Mouse (Mus musculus) stomach, embryonic 14.5 days (tissue): Measurements from ENCODE around the gene Sult5a1. TPM values are rescaled to one million over a fixed set of nuclear protein-coding genes. Genes with fewer than 3 reads are reported as not detected.

Experiments used
- ATAC-seq: fragments of 200-750 bp; cut with Nextera tagmentation; 2 replicates; pipeline ENCODE4 v1.8.0; 2017; ENCODE audit warnings: low read depth, moderate TSS enrichment; ENCODE audit not compliant: insufficient number of reproducible peaks, insufficient read depth, low FRiP score
- H3K27ac ChIP-seq: fragments of 300-500 bp; sonication (generic); 2 replicates; pipeline ENCODE4 v1.5.1; 2014; ENCODE audit warnings: mild to moderate bottlenecking, low read length, moderate library complexity, mixed read lengths
- H3K27me3 ChIP-seq: fragments of 300-500 bp; sonication (generic); 2 replicates; pipeline ENCODE4 v1.6.1; 2014; ENCODE audit warnings: low read length, control low read depth, mixed read lengths; ENCODE audit not compliant: control insufficient read depth, insufficient read depth
- H3K36me3 ChIP-seq: fragments of 300-500 bp; sonication (generic); 2 replicates; pipeline ENCODE4 v1.6.1; 2014; ENCODE audit warnings: mild to moderate bottlenecking, control low read depth, low read length, moderate library complexity, mixed read lengths; ENCODE audit not compliant: control insufficient read depth, insufficient read depth
- H3K4me1 ChIP-seq: fragments of 300-500 bp; sonication (generic); 2 replicates; pipeline ENCODE4 v1.6.1; 2014; ENCODE audit warnings: low read length, control low read depth, mixed read lengths; ENCODE audit not compliant: control insufficient read depth, insufficient read depth
- H3K4me2 ChIP-seq: fragments of 300-500 bp; sonication (generic); replicated peaks from 2 replicates; pipeline ENCODE4 v1.6.1; 2014; ENCODE audit warnings: low read depth, low read length, control low read depth
- H3K4me3 ChIP-seq: fragments of 300-500 bp; sonication (generic); 2 replicates; pipeline ENCODE4 v1.5.1; 2014; ENCODE audit warnings: low read depth, low read length, control low read depth
- H3K9ac ChIP-seq: fragments of 300-500 bp; sonication (generic); replicated peaks from 2 replicates; pipeline ENCODE4 v1.6.1; 2014; ENCODE audit warnings: low read depth, mild to moderate bottlenecking, control low read depth, low read length, moderate library complexity, mixed read lengths
- H3K9me3 ChIP-seq: fragments of 300-500 bp; sonication (generic); 2 replicates; pipeline ENCODE4 v1.6.1; 2016; ENCODE audit warnings: low read depth, low read length, control low read depth; ENCODE audit not compliant: control insufficient read depth
- WGBS: fragments of 180-500 bp; shearing (Covaris S2); extraction: QIAGEN DNeasy Blood & Tissue Kit; methylation state at CpG from one replicate; pipeline ENCODE4 v1.1.7; 2014; 5-methylcytosine and 5-hydroxymethylcytosine counted together
- polyA plus RNA-seq: library from polyadenylated mRNA; unstranded; fragments of >200 nt; fragmentation: Nextera tagmentation; extraction: Ambion mirVana; gene quantifications from 2 replicates; pipeline ENCODE4 v1.2.1, GENCODE M21; 2014

The Sult5a1 gene
- polyA plus RNA-seq, 1 experiment from 2014 or later, result 23.9 TPM

DNA sequence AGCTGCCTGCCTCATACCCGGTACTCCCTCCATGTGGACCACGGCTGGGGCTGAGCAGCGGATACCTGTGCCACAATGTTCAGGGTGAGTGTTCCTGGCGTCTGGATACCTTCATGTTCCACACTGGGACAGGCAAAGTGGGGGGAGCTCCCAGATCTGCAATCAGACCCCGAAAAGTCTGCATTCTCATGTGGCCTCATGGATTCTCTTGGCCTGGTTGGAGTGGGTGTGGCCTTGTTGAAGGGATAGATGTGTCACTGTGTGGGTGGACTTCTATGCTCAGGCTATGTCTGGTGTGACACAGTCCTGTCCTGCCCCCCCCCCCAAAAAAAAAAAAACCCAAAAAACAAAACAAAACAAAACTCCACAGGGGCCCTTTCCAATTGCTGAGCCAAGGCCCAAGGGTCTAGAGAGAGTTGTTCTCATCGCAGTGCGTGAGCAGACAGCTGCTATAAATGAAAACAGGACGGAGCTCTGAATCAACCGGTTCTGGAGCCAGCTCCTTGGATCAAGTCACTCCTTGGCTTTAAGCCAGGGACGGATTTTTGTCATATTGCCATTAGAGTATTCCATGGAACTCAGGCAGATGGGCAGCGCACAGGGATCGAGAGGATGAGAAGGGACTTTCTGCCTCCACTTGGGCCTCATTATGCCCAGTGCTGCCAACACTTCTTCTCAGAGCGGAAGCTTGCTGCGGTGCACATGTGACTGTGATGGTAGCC lies 16.2 kb downstream of the Sult5a1 start:
- H3K27ac ChIP-seq, result peak overlapping the region; percentile 86
- H3K27me3 ChIP-seq, result no peaks in the 10 kb centered on the region
- no peaks in the 10 kb centered on the region for H3K9me3 ChIP-seq
- H3K4me1 ChIP-seq, result peaks cover 23% of the 10 kb centered on the region; the same call in 1 of the 2 replicates
- H3K36me3 ChIP-seq, result no peaks in the 10 kb centered on the region
- no peak overlapping the region for H3K4me2 ChIP-seq
- H3K9ac ChIP-seq, result no peak overlapping the region
- 61% methylated on average over 14 of the region's 14 CpGs for WGBS
- no peak for ATAC-seq
- H3K4me3 ChIP-seq, result no peak overlapping the region

DNA sequence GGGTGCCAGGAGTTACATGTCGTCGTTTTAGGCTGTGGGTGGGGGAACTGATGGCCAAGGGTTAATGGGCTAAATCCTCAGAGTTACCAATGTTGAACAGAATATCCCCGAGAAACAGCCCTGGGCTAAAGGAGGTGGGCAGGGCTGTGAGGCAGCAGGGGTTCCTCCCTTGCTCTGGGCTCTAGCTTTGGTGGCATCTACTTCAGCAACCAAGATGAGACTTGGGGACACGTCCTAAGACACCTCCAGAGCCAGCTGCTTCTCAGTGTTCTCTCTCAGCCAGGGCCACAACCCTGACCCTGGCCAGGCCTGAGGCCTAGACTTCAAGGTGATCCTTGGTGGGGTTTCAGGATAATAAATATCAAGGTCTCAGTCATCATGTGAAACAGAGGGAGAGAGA lies 19.4 kb downstream of the Sult5a1 start:
- H3K4me3 ChIP-seq, result no peak overlapping the region
- no peak overlapping the region for H3K27ac ChIP-seq
- no peaks in the 10 kb centered on the region for H3K27me3 ChIP-seq
- H3K9ac ChIP-seq, result no peak overlapping the region
- peaks cover 32% of the 10 kb centered on the region for H3K4me1 ChIP-seq
- no peaks in the 10 kb centered on the region for H3K9me3 ChIP-seq
- H3K4me2 ChIP-seq, result no peak overlapping the region
- ATAC-seq, result no peak
- no peaks in the 10 kb centered on the region for H3K36me3 ChIP-seq
- 51% methylated on average over 4 of the region's 4 CpGs for WGBS

DNA sequence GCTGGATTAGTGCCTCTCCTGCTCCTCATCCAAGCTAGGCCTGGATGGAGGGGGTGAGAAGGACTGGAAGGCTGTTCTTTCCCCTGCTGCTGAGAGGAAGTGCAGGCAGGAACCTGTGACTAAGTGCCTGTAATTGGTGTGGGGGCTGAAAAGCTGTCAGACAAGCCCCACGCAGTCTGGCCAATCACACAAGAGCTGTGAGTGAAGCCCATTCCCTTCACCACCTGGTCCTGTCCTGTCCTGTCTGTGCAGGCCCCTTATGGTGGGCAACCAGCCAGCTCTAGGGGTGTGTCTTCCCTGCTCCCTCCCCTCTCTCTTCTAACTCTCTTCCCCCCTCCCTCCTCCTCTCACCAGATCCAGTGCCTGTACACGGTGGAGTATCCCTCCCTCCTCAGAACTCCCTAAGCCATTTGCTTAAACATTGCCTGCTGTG lies 20.5 kb downstream of the Sult5a1 start:
- 0 out of 2 replicates have a peak, but pooled peaks cover 3% of the 10 kb centered on the region for H3K9me3 ChIP-seq
- peaks cover 32% of the 10 kb centered on the region for H3K4me1 ChIP-seq
- peak; percentile 92 for ATAC-seq
- H3K27ac ChIP-seq, result peak overlapping the region; percentile 92
- H3K27me3 ChIP-seq, result no peaks in the 10 kb centered on the region
- 3% methylated on average over 2 of the region's 2 CpGs for WGBS
- no peaks in the 10 kb centered on the region for H3K36me3 ChIP-seq
- H3K4me2 ChIP-seq, result no peak overlapping the region
- no peak overlapping the region for H3K9ac ChIP-seq
- H3K4me3 ChIP-seq, result no peak overlapping the region

DNA sequence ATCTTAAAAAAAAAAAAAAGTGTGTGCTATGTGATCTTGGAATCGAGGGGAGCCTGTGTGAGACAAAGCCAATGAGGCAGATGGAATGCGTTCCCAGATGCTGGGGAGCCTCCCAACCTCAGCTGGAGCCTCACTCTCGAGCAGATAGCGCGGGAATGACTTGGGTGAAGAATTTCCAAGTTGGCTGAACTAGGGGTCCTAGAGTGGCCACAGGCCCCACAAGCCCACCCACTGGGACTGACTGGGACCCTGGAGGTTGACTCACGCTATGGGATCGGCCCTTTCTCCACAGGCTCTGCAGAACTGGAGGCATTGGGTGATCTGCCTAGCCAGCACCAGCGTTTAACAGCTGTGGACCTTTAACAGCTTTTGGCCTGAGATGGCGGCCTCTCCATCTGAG lies 21.8 kb downstream of the Sult5a1 start:
- Histone ChIP-seq H3K27ac (0 out of 2 replicates have a peak overlapping the region, but pooled peaks have one; percentile 33), H3K27me3 (no peaks in the 10 kb centered on the region)
- no peak for ATAC-seq

DNA sequence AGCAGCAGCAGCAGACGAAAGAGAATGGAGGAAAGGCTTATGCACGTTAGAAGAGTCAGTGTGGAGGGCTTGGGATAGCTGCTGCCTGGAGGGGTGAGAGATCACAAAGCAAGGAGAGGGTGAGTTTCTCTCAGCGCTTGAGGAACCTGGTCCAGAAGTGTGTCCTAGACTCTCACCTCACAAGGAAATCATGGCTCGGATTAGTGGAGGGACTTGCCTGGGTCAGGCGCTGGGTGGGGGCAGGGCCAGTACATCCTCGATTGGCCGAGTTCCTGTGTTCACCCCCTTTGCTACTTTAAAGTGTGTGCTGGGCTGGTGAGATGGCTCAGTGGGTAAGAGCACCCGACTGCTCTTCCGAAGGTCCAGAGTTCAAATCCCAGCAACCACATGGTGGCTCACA lies 22.3 kb downstream of the Sult5a1 start:
- H3K36me3 ChIP-seq, result no peaks in the 10 kb centered on the region
- no peaks in the 10 kb centered on the region for H3K27me3 ChIP-seq
- WGBS, result 50% methylated on average over 9 of the region's 9 CpGs
- no peak overlapping the region for H3K9ac ChIP-seq
- peaks cover 29% of the 10 kb centered on the region for H3K4me1 ChIP-seq
- H3K27ac ChIP-seq, result peak overlapping the region; percentile 24; the same call in 1 of the 2 replicates
- H3K9me3 ChIP-seq, result 0 out of 2 replicates have a peak, but pooled peaks cover 3% of the 10 kb centered on the region
- no peak overlapping the region for H3K4me2 ChIP-seq
- no peak overlapping the region for H3K4me3 ChIP-seq
- ATAC-seq, result no peak

More for the DNA sequence above, 21.8 kb downstream of the Sult5a1 start:
- Histone ChIP-seq H3K9ac (no peak overlapping the region), H3K4me2 (no peak overlapping the region), H3K36me3 (no peaks in the 10 kb centered on the region), H3K4me3 (no peak overlapping the region), H3K9me3 (0 out of 2 replicates have a peak, but pooled peaks cover 3% of the 10 kb centered on the region), H3K4me1 (peaks cover 29% of the 10 kb centered on the region)
- WGBS, result 69% methylated on average over 9 of the region's 9 CpGs

DNA sequence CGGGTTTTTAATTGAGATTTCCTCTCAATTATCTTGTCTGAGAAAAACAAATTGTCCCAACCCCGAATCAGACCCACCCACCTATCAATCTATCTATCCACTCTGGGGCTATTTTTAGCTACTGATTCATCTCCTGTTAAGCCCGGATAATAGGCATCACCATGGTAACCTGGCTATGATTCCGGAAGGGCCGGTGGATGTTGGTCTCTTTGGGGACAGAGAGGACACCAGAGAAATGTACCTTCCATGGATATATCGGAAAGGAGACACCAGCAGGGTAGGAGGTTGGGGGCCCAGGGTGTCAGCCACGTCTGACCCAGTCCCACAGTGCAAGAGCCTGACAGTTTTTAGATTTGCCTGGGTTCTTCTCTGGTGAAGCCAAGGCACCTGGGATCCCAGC lies 22.7 kb downstream of the Sult5a1 start:
- no peaks in the 10 kb centered on the region for H3K36me3 ChIP-seq
- 18% methylated on average over 7 of the region's 7 CpGs for WGBS
- H3K27ac ChIP-seq, result peak overlapping the region; percentile 24; the same call in 1 of the 2 replicates
- no peak overlapping the region for H3K4me3 ChIP-seq
- H3K4me1 ChIP-seq, result peaks cover 29% of the 10 kb centered on the region
- H3K4me2 ChIP-seq, result no peak overlapping the region
- H3K9ac ChIP-seq, result no peak overlapping the region
- no peaks in the 10 kb centered on the region for H3K27me3 ChIP-seq
- H3K9me3 ChIP-seq, result 0 out of 2 replicates have a peak, but pooled peaks cover 3% of the 10 kb centered on the region
- ATAC-seq, result no peak

DNA sequence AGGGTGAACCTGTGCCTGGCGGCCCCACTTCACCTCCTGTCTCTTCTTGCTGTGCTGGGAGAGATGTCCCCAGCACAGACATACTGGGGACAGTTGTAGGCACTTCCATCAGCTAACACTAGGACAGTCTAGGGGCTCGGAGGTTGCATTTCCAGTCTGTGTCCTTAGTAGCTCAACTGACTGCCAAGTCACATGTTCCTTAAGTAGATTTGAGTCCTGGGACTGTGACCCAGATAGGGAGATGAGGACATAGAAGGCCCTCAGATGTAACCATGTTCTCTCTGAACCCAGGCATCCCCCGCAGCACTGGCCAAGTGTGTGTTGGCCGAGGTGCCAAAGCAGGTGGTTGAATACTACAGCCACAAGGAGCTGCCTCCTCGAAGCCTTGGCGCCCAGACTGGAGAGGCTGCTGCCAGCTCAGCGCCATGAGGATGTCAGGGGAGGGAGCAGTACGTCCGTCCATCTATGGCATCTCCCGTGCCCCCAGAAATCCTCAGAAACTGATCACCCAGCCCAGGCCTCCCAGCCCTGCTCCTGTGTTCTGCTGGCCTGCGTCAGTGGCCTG lies 23.9 kb downstream of the Sult5a1 start:
- Histone ChIP-seq H3K27ac (no peak overlapping the region), H3K9ac (no peak overlapping the region), H3K9me3 (0 out of 2 replicates have a peak, but pooled peaks cover 3% of the 10 kb centered on the region), H3K36me3 (no peaks in the 10 kb centered on the region), H3K4me1 (peaks cover 29% of the 10 kb centered on the region), H3K4me3 (no peak overlapping the region), H3K27me3 (no peaks in the 10 kb centered on the region), H3K4me2 (no peak overlapping the region)
- WGBS, result 88% methylated on average over 11 of the region's 11 CpGs
- no peak for ATAC-seq

DNA sequence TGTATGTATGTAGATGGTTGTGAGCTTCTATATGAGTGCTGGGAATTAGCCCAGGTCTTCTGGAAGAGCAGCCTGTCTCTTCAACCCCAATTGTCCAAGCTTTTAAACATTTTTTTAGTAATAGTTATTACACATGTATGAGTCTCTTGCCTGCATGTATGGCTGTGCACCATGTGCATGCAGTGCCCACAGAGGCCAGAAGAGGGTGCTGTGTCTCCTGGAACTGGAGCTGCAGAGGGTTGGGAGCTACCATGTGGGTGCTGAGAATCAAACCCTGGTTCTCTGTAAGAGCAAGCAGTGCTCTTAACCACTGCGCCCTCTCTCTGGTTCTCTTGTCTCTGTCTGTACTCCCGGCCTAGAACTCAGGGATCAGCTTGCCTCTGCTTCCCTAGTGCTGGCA lies 25.2 kb downstream of the Sult5a1 start:
- Histone ChIP-seq H3K9ac (no peak overlapping the region), H3K27ac (no peak overlapping the region), H3K4me3 (no peak overlapping the region), H3K4me2 (no peak overlapping the region), H3K9me3 (0 out of 2 replicates have a peak, but pooled peaks cover 3% of the 10 kb centered on the region), H3K4me1 (peaks cover 24% of the 10 kb centered on the region), H3K36me3 (no peaks in the 10 kb centered on the region), H3K27me3 (no peaks in the 10 kb centered on the region)
- ATAC-seq, result no peak
- WGBS, result 95% methylated on average over 2 of the region's 2 CpGs
